Mouse (Mus musculus): Measurements from ENCODE around the gene Rbms3. TPM values are rescaled to one million over a fixed set of nuclear protein-coding genes. Genes with fewer than 3 reads are reported as not detected.

Rbms3 gene
- polyA plus RNA-seq, 1 experiment from 2014 or later = 117 TPM

DNA sequence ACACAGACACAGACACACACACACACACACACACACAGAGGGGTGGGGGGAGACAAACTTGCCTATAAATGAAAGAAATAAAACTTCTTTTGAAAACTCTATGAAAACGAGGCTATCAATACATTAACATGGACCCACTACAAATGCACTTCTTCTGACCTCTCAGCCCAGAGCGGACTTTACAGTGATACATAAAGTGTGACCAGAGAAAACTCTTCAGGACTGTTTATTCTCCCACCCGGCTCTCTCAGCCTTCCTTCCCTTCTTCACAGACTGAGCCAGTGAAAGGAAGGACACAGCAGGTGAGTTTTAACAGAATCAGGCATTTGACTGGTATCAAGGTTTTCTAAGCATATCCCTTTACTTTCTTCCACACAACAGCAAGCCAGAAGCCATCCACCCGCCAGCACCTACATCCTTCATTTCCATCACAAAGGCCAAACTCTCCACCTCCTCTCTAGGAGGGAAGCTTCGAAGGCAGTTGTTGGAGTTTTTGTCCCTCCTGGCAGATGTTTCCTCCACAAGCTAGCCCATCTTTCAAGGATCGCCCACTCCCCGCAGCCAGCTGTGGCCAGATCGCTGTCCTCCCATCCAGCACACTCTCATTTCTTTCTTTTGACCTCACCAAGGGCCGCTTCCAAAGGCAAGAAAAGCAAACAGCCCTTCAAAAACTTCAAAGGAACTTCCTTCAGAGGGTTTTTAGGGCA lies 980.5 kb downstream of the Rbms3 start:
- H3K27me3 ChIP-seq (ENCODE audit: insufficient read depth, low read length) = no peaks in the 10 kb centered on the region
- H3K4me3 ChIP-seq (ENCODE audit: low read depth, low read length) = no peak overlapping the region
- DNase-seq (peak; percentile 76), ATAC-seq (ENCODE audit: insufficient read depth) (peak; percentile 88)
- no peaks in the 10 kb centered on the region for H3K9me3 ChIP-seq (ENCODE audit: low read depth, low read length)
- WGBS = 7% methylated on average over 9 of the region's 9 CpGs
- H3K4me2 ChIP-seq = no peak overlapping the region
- no peak for TF ChIP-seq CTCF (IDR thresholded peaks at IDR 0.05; ENCODE audit: low read depth)
- H3K27ac ChIP-seq (ENCODE audit: low read depth) = peak overlapping the region; percentile 81
- no peak overlapping the region for H3K9ac ChIP-seq
- peaks cover 13% of the 10 kb centered on the region for H3K4me1 ChIP-seq (ENCODE audit: insufficient read depth)
- H3K36me3 ChIP-seq (ENCODE audit: insufficient read depth) = no peaks in the 10 kb centered on the region

DNA sequence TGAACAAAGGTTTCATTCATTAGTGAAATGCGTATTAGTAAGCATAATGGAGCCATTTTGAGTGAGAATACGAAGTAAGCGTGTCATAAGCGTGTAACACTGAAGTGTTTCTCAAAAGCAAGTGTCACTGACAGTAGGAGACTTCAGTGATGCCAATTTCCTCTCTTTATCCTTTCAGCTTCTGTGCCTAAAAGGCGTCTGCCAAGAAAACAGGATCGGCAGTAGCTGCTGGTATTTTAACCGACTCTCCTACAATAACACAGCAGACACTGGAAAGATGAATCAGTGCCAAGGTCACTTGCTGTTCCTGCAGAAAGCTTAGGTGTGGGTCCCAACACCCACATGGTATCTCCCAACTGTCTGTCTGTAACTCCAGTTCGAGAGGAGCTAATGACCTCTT lies 985.1 kb downstream of the Rbms3 start:
- H3K27ac ChIP-seq (ENCODE audit: low read depth) = no peak overlapping the region
- ATAC-seq (ENCODE audit: insufficient read depth) (no peak), DNase-seq (no peak)
- peaks cover 6% of the 10 kb centered on the region; the same call in 1 of the 2 replicates for H3K9me3 ChIP-seq (ENCODE audit: low read depth, low read length)
- no peaks in the 10 kb centered on the region for H3K36me3 ChIP-seq (ENCODE audit: insufficient read depth)
- no peak overlapping the region for H3K4me3 ChIP-seq (ENCODE audit: low read depth, low read length)
- H3K9ac ChIP-seq = no peak overlapping the region
- H3K4me1 ChIP-seq (ENCODE audit: insufficient read depth) = peaks cover 20% of the 10 kb centered on the region
- 67% methylated on average over 8 of the region's 8 CpGs for WGBS
- no peak overlapping the region for H3K4me2 ChIP-seq
- TF ChIP-seq CTCF (IDR thresholded peaks at IDR 0.05; ENCODE audit: low read depth) = no peak
- H3K27me3 ChIP-seq (ENCODE audit: insufficient read depth, low read length) = no peaks in the 10 kb centered on the region

DNA sequence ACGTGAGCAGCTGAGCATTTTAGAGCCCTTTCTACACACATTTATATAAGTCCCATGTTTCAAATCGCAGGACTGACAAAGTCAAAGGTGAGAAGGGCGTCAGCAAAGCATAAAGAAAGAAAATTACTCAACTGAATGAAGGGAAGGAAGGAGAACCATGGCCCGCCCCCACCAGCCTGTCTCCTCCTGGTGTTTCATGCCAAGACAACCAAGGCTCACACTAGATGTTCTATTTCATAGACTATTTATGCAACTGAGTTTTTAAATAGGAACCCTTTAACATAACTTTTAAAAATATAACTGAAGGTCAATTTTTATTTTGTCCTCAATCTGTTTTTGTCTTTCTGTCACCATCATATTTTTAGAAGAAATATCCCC lies 989.4 kb downstream of the Rbms3 start:
- ATAC-seq (ENCODE audit: insufficient read depth) (no peak), DNase-seq (no peak)
- WGBS = 34% methylated on average over 4 of the region's 4 CpGs
- no peak for TF ChIP-seq CTCF (IDR thresholded peaks at IDR 0.05; ENCODE audit: low read depth)
- H3K27me3 ChIP-seq (ENCODE audit: insufficient read depth, low read length) = no peaks in the 10 kb centered on the region
- H3K9ac ChIP-seq = no peak overlapping the region
- H3K4me3 ChIP-seq (ENCODE audit: low read depth, low read length) = no peak overlapping the region
- H3K4me2 ChIP-seq = no peak overlapping the region
- no peaks in the 10 kb centered on the region for H3K36me3 ChIP-seq (ENCODE audit: insufficient read depth)
- H3K27ac ChIP-seq (ENCODE audit: low read depth) = peak overlapping the region; percentile 75; the same call in 1 of the 2 replicates
- peaks cover 6% of the 10 kb centered on the region; the same call in 1 of the 2 replicates for H3K9me3 ChIP-seq (ENCODE audit: low read depth, low read length)
- H3K4me1 ChIP-seq (ENCODE audit: insufficient read depth) = peaks cover 19% of the 10 kb centered on the region; the same call in 1 of the 2 replicates

DNA sequence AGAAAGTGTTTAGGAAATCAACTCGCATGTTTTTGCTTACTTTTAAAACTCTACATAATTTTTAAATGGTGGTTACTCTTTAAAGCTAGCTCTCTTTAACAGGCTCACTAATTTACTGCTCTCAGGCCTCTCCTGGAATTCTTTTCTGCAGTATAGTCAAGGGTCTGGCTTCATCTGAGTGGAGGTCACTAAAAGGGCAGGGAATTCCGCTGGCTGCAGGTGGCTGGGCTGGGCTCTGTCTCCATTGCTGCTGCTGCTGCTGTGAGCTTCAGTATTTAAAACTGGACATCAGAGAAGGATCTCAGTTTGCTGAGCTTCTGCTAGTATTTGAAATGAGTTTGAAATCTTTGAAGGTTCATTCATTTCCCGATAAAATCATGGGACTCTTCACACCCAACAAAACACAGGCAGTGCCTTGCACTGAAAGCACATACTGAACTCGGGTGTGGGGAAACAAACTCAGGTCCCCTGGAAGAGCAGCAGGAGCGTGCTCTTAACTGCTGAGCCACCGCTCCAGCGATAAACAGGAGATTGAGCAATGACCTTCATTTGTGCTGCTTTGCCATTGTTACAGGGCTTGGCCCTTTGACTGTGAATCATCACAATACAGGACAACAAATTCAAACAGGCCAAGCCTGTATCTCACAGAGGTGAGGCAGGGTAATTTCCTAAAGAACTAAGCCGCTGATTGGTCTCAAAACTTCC lies 990.0 kb downstream of the Rbms3 start:
- Histone ChIP-seq H3K4me3 (ENCODE audit: low read depth, low read length) (no peak overlapping the region), H3K9me3 (ENCODE audit: low read depth, low read length) (peaks cover 6% of the 10 kb centered on the region; the same call in 1 of the 2 replicates), H3K4me1 (ENCODE audit: insufficient read depth) (peaks cover 19% of the 10 kb centered on the region; the same call in 1 of the 2 replicates), H3K9ac (no peak overlapping the region), H3K27me3 (ENCODE audit: insufficient read depth, low read length) (no peaks in the 10 kb centered on the region), H3K4me2 (no peak overlapping the region), H3K36me3 (ENCODE audit: insufficient read depth) (no peaks in the 10 kb centered on the region), H3K27ac (ENCODE audit: low read depth) (peak overlapping the region; percentile 75)
- no peak for TF ChIP-seq CTCF (IDR thresholded peaks at IDR 0.05; ENCODE audit: low read depth)
- WGBS = 27% methylated on average over 8 of the region's 8 CpGs
- peak; percentile 22 for DNase-seq
- ATAC-seq (ENCODE audit: insufficient read depth) = no peak

DNA sequence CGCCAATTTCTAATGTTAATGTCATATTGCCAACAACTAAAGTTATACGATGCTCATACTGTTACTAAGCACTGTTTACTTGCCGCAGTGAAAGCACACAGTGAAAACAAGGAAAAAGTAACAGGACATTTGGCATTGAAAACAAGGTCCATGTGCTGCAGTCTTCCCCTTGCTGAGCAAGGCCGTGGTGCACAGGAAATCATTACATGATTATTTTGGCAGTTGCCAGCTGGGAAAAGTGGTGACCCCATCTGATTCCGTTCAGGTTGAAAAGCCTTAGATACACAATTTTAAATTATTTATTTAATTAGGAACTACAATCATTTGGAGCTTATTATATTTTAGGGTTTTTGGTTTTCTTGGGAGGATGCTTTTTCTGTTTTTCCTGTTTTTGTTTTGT lies 995.9 kb downstream of the Rbms3 start:
- Histone ChIP-seq H3K9me3 (ENCODE audit: low read depth, low read length) (no peaks in the 10 kb centered on the region), H3K4me3 (ENCODE audit: low read depth, low read length) (no peak overlapping the region), H3K4me2 (no peak overlapping the region), H3K36me3 (ENCODE audit: insufficient read depth) (no peaks in the 10 kb centered on the region), H3K4me1 (ENCODE audit: insufficient read depth) (no peaks in the 10 kb centered on the region), H3K27me3 (ENCODE audit: insufficient read depth, low read length) (no peaks in the 10 kb centered on the region), H3K9ac (no peak overlapping the region), H3K27ac (ENCODE audit: low read depth) (no peak overlapping the region)
- ATAC-seq (ENCODE audit: insufficient read depth) (no peak), DNase-seq (no peak)
- no peak for TF ChIP-seq CTCF (IDR thresholded peaks at IDR 0.05; ENCODE audit: low read depth)
- 68% methylated on average over 5 of the region's 5 CpGs for WGBS

DNA sequence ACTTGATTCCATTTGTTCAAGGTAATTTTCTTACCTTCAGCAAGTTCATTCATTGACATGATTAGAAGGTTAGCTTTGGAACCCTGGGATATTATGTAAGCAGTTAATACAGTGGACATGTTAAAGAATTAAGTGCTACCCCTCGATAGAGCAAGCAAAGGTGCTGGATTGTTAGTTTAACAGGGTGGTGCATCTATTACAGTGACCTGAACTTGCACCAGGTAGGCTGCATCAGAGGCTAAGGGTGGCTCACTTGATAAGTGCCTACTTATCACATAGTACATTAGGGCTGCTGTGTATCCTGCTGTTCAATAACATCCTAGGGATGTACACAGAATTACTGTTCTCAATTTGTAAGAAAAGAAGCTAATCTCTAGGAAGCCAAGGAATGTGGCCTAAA lies 996.6 kb downstream of the Rbms3 start:
- Histone ChIP-seq H3K27ac (ENCODE audit: low read depth) (no peak overlapping the region), H3K27me3 (ENCODE audit: insufficient read depth, low read length) (no peaks in the 10 kb centered on the region), H3K9me3 (ENCODE audit: low read depth, low read length) (no peaks in the 10 kb centered on the region), H3K36me3 (ENCODE audit: insufficient read depth) (no peaks in the 10 kb centered on the region), H3K9ac (no peak overlapping the region), H3K4me1 (ENCODE audit: insufficient read depth) (no peaks in the 10 kb centered on the region), H3K4me2 (no peak overlapping the region), H3K4me3 (ENCODE audit: low read depth, low read length) (no peak overlapping the region)
- ATAC-seq (ENCODE audit: insufficient read depth) = no peak
- no peak for DNase-seq
- no peak for TF ChIP-seq CTCF (IDR thresholded peaks at IDR 0.05; ENCODE audit: low read depth)
- WGBS = 68% methylated on average over 1 of the region's 1 CpGs

- H3K4me2 ChIP-seq = no peak overlapping the region
- H3K4me3 ChIP-seq (ENCODE audit: low read depth, low read length) = no peak overlapping the region
- H3K9ac ChIP-seq = no peak overlapping the region
- no peaks in the 10 kb centered on the region for H3K27me3 ChIP-seq (ENCODE audit: insufficient read depth, low read length)
- no peaks in the 10 kb centered on the region for H3K9me3 ChIP-seq (ENCODE audit: low read depth, low read length)
- 77% methylated on average over 1 of the region's 1 CpGs for WGBS
- no peaks in the 10 kb centered on the region for H3K36me3 ChIP-seq (ENCODE audit: insufficient read depth)
- ATAC-seq (ENCODE audit: insufficient read depth) (no peak), DNase-seq (no peak)
- H3K4me1 ChIP-seq (ENCODE audit: insufficient read depth) = no peaks in the 10 kb centered on the region
- TF ChIP-seq CTCF (IDR thresholded peaks at IDR 0.05; ENCODE audit: low read depth) = no peak
- H3K27ac ChIP-seq (ENCODE audit: low read depth) = no peak overlapping the region
Observed at GRCm38 (mm10) chr9:116631816-116632215, 997.9 kb downstream of the Rbms3 start.

Data from lung, embryonic 14.5 days (tissue).